Mouse (Mus musculus): ENCODE measurements around the gene Tas2r124.

GRCm38 (mm10) chr6:132711828-132712227 lies 42.7 kb upstream of the Tas2r124 start, which contains the start of gene Tas2r122:
- TF ChIP-seq POLR2A (IDR thresholded peaks at IDR 0.05; ENCODE audit: borderline replicate concordance, control insufficient read depth, low read depth, low read length) = no peak
- no peak for TF ChIP-seq CTCF (IDR thresholded peaks at IDR 0.05; ENCODE audit: control insufficient read depth, insufficient read depth, low read length)

Data from bone marrow, adult 2 months (tissue).